Mouse (Mus musculus) frontal cortex, adult 2 months (tissue): Measurements from ENCODE around the gene Olfr681. TPM values are rescaled to one million over a fixed set of nuclear protein-coding genes. Genes with fewer than 3 reads are reported as not detected.
A peak's percentile ranks its signal among the peaks of the same experiment; 100 is the strongest.
"Not testable (repeated sequence)": the region's sequence is repeated elsewhere in the genome, so short reads cannot be mapped to it uniquely, and the experiment has no call there.

Source experiments
- DNase-seq, 2 experiments: peaks; one replicate each; pipeline ENCODE4 v3.0.0; 2022; ENCODE audit warnings: low spot score in 1 of 2; ENCODE audit errors: extremely low spot score in 1 of 2
- polyA plus RNA-seq: library from polyadenylated mRNA; depleted of rRNA; stranded (reverse); fragments of >200 nt; gene quantifications from 2 replicates; pipeline ENCODE4 v1.2.3, GENCODE M21; 2012; rRNA removed

Olfr681 gene
- 0.19 TPM in 1 of 2 replicates, not detected in the other for polyA plus RNA-seq

DNA sequence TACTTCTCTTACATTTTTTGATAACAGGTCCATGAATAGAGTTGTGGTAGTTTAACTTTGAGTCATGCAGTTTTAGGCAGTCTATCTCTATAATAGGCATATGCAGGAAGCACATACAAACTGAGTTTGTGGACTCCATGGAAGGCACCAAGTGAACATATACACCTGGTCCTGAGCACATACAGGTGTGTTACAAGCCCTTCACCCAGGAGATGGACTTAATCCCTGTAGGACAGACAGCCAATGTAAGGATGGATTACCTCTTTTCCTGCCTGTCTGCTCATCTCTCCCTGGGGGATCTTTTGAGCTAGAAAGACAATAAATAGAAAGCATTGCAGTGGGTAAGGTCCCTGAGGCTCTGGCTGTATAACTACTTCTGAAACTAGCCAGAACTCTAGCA is at the start of gene Olfr681:
Gene Olfr681, plus strand, starts transcription at position 301 of the 400 bp plus-strand sequence.
- DNase-seq: no peak

DNA sequence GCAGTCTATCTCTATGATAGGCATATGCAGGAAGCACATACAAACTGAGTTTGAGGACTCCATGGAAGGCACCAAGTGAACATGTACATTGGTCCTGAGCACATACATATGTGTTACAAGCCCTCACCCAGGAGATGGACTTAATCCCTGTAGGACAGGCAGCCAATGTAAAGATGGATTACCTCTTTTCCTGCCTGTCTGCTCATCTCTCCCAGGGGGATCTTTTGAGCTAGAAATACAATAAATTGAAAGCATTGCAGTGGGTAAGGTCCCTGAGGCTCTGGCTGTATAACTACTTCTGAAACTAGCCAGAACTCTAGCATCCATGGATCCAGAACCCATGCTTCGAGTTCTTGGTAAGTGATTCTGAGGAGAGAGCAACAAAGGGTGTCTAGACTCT is 35.7 kb upstream of the Olfr681 start, which contains the start of gene Olfr679:
Gene Olfr679, plus strand, starts transcription at position 301 of the 400 bp plus-strand sequence.
- no peak for DNase-seq

DNA sequence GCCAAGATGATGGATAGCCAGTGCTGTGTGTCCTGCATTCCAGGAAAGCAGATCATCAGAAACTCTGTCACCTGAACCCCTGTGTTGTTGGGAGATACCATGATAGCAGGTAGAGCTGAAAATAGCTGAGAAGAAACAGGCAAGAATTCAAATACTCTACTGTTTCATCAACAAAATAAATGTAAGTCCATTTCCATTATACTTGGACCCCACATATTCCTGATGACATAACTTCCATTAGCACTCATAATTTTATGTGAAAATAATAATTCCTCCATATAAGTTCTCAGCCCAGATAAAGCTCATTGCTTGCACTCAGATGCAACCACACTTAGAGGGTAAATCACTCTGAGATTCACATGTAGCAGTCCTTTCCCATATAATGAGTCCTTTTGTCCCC is 23.9 kb upstream of the Olfr681 start, which contains the start of gene Olfr680-ps1:
Gene Olfr680-ps1, minus strand, starts transcription at position 101 of the 400 bp plus-strand sequence.
- DNase-seq: not testable (repeated sequence)

DNA sequence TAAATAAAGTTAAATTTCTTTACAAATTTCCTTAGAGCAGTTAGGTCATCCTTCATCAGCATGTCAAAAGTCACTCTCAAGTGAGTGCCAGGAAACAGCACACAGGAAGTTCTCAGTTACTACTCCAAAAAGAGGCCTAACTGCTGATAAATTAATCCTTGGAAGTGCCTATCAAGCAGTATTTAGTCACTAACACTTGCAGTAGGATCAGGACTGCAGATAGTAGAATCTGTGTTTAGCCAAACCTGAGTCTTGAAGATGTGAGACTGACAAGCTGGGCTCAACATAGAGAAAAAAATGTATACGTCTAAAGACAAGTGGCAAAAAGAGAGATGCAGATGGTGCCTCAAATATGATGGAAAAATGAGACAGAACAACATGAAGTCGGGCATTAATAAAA is 24.6 kb downstream of the Olfr681 start:
- no peak for DNase-seq

DNA sequence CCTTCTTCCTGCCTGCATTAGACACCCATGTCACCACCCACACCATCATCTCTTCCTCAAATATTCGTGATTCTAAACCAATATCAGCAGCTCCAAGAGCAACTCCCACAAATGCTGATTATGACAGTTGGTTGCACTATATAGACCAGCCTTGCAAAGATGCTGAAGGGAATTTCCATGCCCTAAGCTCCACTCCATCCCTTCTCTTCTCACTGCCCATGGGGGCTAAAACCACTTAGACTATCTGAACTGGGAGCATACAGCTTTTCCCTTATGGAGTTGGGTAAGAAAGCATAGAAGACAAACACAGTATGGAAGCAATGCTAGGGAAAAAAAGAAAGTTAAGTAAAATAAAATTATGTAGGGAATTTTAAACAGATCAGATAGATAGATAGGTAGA is 30.3 kb downstream of the Olfr681 start, which contains the start of gene Olfr683:
Gene Olfr683, minus strand, starts transcription at position 101 of the 400 bp plus-strand sequence.
- no peak for DNase-seq

DNA sequence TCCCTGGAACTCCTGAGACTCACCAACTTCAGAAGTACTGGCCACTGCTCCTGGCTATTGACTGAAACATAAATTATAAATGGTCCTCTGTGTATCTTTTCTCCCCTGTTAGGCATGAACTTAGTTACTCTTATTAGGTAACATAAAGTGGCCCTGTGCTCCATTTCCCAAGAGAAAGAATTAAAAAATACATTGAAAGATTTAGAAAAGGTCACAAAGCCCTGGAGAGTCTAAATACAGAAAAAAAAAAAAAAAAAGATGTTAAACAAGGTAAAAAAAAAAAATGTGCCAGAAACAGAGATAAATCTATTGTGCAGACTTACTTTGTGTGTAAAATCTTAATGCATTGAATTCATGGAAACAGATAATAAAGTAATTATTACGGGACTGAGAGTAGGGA is 46.9 kb downstream of the Olfr681 start, which contains the start of gene Olfr684:
Gene Olfr684, minus strand, starts transcription at position 101 of the 400 bp plus-strand sequence.
- DNase-seq: no peak

DNA sequence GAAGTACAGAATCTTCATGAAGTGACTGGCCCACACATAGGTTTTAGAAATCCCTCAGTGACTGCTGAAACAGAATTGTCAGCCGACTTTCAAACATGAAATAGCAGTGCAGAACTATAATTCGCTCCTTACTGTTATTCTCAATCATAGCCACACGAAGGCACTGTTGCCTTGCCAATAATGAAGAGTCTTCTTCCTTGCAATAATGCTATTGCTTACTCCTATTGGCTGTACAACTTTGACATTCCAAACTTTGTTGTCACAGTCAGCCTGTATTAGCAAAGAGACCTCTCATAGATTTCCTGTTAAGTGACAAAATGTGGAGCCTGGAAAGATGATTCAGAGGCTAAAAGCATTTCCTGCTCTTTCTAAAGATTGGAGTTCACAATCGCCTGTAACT is 54.1 kb downstream of the Olfr681 start:
- peak; percentile 8 to 67 for DNase-seq

Other genes starting within 250 kb of the Olfr681 start
- gene Olfr665, start 238.8 kb upstream of the Olfr681 start, polyA plus RNA-seq: not detected in 2 replicates
- gene Olfr666, start 220.9 kb upstream of the Olfr681 start, polyA plus RNA-seq: not detected in 2 replicates
- gene Olfr667, start 195.4 kb upstream of the Olfr681 start, polyA plus RNA-seq: not detected in 2 replicates
- gene Olfr668, start 188.8 kb upstream of the Olfr681 start, polyA plus RNA-seq: not detected in 2 replicates
- 0.23 TPM in 1 of 2 replicates, not detected in the other for gene Olfr669, start 182.6 kb upstream of the Olfr681 start, polyA plus RNA-seq
- gene Olfr670, start 154.2 kb upstream of the Olfr681 start, polyA plus RNA-seq: not detected in 2 replicates
- not detected in 2 replicates for gene Olfr671, start 137.7 kb upstream of the Olfr681 start, polyA plus RNA-seq
- gene Olfr672, start 114.8 kb upstream of the Olfr681 start, polyA plus RNA-seq: not detected in 2 replicates
- not detected in 2 replicates for gene Olfr675, start 88.4 kb upstream of the Olfr681 start, polyA plus RNA-seq
- gene Olfr676, start 84.1 kb upstream of the Olfr681 start, polyA plus RNA-seq: 0.19 TPM in 1 of 2 replicates, not detected in the other
- not detected in 2 replicates for gene Olfr677, start 65.5 kb upstream of the Olfr681 start, polyA plus RNA-seq
- gene Olfr678, start 52.4 kb upstream of the Olfr681 start, polyA plus RNA-seq: not detected in 2 replicates
- gene Olfr679, start 35.6 kb upstream of the Olfr681 start, polyA plus RNA-seq: not detected in 2 replicates
- not detected in 2 replicates for gene Olfr680-ps1, start 24.0 kb upstream of the Olfr681 start, polyA plus RNA-seq
- gene Olfr683, start 30.2 kb downstream of the Olfr681 start, polyA plus RNA-seq: 0.15 TPM in 1 of 2 replicates, not detected in the other
- 0.11 TPM in 1 of 2 replicates, not detected in the other for gene Olfr684, start 46.8 kb downstream of the Olfr681 start, polyA plus RNA-seq
- gene Olfr685, start 69.2 kb downstream of the Olfr681 start, polyA plus RNA-seq: 0.06 TPM in 1 of 2 replicates, not detected in the other
- 0.04 TPM in 1 of 2 replicates, not detected in the other for gene Olfr686, start 90.6 kb downstream of the Olfr681 start, polyA plus RNA-seq
- not detected in 2 replicates for gene Olfr688, start 171.3 kb downstream of the Olfr681 start, polyA plus RNA-seq
- not detected in 2 replicates for gene Olfr689, start 194.3 kb downstream of the Olfr681 start, polyA plus RNA-seq
- gene Olfr690, start 217.3 kb downstream of the Olfr681 start, polyA plus RNA-seq: 0.30 and 1.3 TPM in 2 replicates
- 0.44 and 1.2 TPM in 2 replicates for gene Olfr691, start 225.4 kb downstream of the Olfr681 start, polyA plus RNA-seq